Mouse (Mus musculus): Measurements from ENCODE around the gene Galntl6.

- TF ChIP-seq E2F4 (IDR thresholded peaks at IDR 0.05; ENCODE audit: insufficient read depth), result no peak
- TF ChIP-seq POLR2A (IDR thresholded peaks at IDR 0.05; ENCODE audit: insufficient read length, low read depth), result no peak
- no peak for TF ChIP-seq TCF12 (IDR thresholded peaks at IDR 0.05; ENCODE audit: insufficient read depth, poor library complexity, severe bottlenecking)
Measured at GRCm38 (mm10) chr8:57879452-57879851, 1033.0 kb downstream of the Galntl6 start.

Measured in myocyte (in vitro differentiated cells).